Mouse (Mus musculus) G1E (cell line): ENCODE measurements around the gene Prr22.

Source experiments
- CTCF ChIP-seq: IDR thresholded peaks from 2 replicates; pipeline ENCODE4 v1.5.1; 2012; ENCODE audit warnings: low read depth, low read length, inconsistent platforms, mixed read lengths
- POLR2AphosphoS5 ChIP-seq: IDR thresholded peaks from 2 replicates; pipeline ENCODE4 v1.6.1; 2012; ENCODE audit warnings: low read depth, low read length, inconsistent platforms; ENCODE audit not compliant: insufficient replicate concordance
- TAL1 ChIP-seq: conservative IDR thresholded peaks from 2 replicates; pipeline ENCODE4 v1.6.1; 2012; ENCODE audit warnings: low read depth, low read length, inconsistent platforms, mixed read lengths

- TF ChIP-seq CTCF, result no peak
- TF ChIP-seq POLR2AphosphoS5, result no peak
- no peak for TF ChIP-seq TAL1
These were observed 16.6 kb upstream of the Prr22 start for GRCm38 (mm10) chr17:56753452-56753851.
